Mouse (Mus musculus): ENCODE data around the gene Mrpl41.
"Not testable (repeated sequence)": the region's sequence is repeated elsewhere in the genome, so short reads cannot be mapped to it uniquely, and the experiment has no call there.

The Mrpl41 gene

GRCm38 (mm10) chr2:24974906-24975703 is at the start of gene Mrpl41:
TSS of gene Mrpl41 (minus strand) at chr2:24975098.
- DNase-seq (ENCODE audit: low spot score in 2 of 2): peak; percentile 96

DNA sequence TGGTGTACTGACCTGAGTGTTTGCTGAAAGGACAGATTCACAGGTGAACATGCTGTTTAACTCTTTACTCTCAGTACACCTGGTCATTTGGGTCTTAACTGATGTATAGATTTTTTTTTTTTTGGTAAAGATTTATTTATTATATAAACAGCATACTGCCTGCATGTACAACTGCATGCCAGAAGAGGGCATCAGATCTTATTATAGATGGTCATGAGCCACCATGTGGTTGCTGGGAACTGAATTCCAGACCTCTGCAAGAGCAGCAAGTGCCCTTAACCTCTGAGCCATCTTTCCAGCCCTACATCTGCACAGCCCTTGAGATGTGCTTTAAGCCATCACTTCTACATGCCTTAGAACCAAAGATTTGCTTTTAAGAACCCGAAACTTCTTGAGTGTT is 47.8 kb upstream of the Mrpl41 start:
- DNase-seq (ENCODE audit: low spot score in 2 of 2): no peak

GRCm38 (mm10) chr2:25008250-25008649 is 33.4 kb upstream of the Mrpl41 start:
- DNase-seq (ENCODE audit: low spot score in 2 of 2): no peak

DNA sequence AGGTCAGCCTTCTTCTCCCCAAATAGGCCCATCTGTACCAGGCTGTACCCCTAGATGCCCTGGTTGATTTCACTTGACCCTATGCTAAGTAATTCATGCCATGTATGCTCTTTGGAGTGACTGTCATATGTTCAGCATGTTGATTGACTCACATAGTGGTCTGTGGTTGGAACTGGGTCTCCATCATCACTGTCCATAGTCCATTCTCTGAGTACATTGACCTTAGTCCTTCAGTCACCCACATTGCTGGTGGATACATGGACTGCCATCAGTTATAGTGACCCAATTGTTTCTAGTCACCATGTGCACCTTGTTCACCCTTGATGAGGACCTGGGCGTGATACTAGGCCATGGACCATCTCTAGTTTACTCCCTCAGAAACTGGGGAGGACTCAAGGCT is 31.9 kb upstream of the Mrpl41 start:
- no peak for DNase-seq (ENCODE audit: low spot score in 2 of 2)

DNA sequence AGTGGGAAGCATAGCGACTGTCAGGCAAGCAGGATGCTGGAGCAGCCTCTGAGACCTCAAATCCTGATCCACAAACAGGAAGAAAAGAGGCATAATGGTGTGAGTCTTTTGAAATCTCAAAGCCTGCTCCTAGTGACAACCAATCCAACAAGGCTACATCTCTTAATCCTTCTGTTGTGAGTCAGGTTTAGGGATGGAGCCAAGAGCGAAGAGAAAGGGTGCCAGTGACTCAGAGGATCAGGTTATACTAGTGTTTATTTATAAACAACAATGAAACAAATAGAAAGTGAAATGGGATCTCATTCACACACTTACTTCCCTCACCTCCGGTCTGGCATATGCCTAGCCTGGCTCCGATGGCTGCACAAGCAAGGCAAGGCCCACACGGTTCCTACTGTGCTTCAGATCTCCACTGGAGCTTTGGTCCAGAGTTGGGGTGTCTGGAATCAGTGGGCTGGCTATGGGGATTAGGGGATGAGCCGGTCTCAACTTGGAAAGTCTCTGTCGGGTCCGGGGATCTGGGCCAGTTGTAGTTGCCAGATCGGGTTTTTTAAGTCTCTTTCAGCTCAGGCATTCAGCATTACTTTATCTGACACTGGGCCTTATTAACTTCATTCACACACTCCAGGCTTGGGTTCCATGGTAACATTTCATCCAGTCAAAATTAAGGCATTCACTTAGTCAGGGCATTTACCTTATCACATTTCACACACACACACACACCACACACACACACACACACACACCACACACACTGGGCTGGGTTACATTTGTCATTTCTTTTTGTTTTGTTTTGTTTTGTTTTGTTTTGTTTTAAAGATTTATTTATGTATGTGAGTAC is 29.3 kb upstream of the Mrpl41 start:
- DNase-seq (ENCODE audit: low spot score in 2 of 2): no peak

DNA sequence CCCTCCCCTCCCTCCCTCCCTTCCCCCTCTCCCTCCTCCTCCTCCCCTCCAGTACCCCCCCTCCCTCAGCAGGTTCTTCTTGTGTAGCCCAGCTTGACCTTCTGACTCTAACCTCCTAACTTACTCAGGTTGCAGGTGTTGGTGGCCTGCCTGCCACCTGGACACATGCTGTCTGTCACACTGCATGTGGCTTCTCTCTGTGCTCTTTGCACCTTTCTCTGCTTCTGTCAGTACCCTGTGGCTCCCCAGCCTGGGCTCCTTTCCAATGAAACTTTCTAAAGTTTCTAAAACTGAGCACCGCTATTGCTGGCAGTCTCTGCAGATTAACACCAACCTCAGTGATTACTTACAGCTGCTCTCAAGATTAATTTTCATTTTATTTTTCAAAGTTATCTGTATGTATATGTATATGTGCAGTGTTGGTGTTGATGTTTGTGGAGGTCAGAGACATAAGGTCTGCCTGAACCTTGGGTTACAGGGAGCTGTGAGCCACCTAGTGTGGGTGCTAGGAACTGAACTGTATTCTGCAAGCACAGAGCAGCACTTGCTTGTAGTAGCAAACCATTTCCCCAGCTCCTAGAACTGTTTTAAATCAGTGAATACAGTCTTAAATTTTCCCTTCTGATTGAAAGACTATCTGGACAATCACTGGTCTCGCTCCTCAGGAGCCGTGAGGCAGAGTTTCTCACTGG is 25.8 kb upstream of the Mrpl41 start:
- peak in 1 of 2 experiments; percentile 24 for DNase-seq (ENCODE audit: low spot score in 2 of 2)

GRCm38 (mm10) chr2:24996471-24996870 is 21.6 kb upstream of the Mrpl41 start:
- DNase-seq (ENCODE audit: low spot score in 2 of 2): no peak

DNA sequence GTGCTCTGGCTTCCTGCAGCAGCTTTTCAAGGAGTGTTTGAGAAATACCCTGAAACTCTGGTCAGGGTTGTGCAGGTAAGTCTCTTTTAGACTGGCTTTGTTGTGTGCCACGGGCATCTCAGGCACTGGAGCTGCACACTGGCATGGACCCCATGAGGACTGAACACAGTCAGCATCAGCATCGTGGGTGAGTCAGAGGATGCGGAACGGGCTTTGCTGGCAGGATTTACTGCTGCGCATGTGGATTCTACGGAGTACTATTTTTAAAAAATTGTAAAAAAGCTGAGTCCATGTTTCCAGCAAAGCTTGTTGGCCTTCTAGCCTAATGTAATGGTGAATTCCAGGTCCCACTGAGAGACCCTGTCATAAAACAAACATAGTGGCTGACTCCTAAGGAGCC is 20.4 kb upstream of the Mrpl41 start:
- DNase-seq (ENCODE audit: low spot score in 2 of 2): no peak

GRCm38 (mm10) chr2:24987762-24988161 is 12.9 kb upstream of the Mrpl41 start:
- no peak for DNase-seq (ENCODE audit: low spot score in 2 of 2)

GRCm38 (mm10) chr2:24976960-24977359 is 2.1 kb upstream of the Mrpl41 start:
- peak; percentile 28 to 48 for DNase-seq (ENCODE audit: low spot score in 2 of 2)

GRCm38 (mm10) chr2:24975704-24976297 is 903 bp upstream of the Mrpl41 start, which contains the start of gene Pnpla7:
TSS of gene Pnpla7 (plus strand) at chr2:24976033.
- peak; percentile 87 to 90 for DNase-seq (ENCODE audit: low spot score in 2 of 2)

DNA sequence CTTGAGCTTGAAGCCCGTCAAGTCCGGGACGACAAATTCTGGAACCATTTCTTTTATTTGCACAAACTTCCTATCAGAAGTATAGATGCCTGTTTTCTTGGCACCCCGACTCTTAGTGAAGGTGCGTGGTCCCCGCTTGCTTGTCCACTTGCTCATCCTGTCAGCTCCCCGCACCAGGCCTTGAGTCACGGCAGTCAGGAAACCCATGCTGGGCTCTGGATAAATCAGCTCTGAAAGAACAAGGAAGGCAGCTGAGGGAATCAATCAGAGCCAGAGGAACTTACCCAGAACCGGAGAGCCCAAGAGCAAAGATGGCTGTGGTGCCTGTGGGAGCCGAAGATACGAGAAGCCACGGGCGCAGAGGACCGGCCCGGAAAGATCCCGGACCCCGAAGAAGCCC is 446 bp downstream of the Mrpl41 start:
- DNase-seq (ENCODE audit: low spot score in 2 of 2): not testable (repeated sequence)

- DNase-seq (ENCODE audit: low spot score in 2 of 2): no peak
Observed at GRCm38 (mm10) chr2:24970386-24970785, 4.5 kb downstream of the Mrpl41 start.

- DNase-seq (ENCODE audit: low spot score in 2 of 2): peak; percentile 79 to 86
Observed at GRCm38 (mm10) chr2:24962304-24963000, 12.4 kb downstream of the Mrpl41 start, which contains the start of gene Dph7. TSS of gene Dph7 (plus strand) at chr2:24962400.

DNA sequence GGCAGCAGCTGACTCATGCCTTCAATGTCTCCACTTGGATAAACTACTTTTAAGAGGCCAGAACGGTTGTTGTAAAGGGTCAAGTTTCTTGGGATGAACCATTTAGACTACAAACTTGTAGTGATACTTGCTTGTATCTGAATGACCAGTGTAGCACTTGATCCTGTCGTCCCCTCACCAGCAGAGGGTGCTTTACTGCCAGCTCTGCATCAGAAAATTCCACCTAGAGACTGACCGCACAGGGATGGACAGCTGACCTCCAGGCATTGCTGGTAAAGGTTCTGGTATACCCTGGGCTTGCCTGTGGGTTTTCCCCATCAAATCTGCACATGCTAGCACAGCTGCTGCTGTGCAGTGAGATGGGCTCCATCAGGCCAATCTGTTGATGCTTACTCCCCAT is 14.0 kb downstream of the Mrpl41 start:
- no peak for DNase-seq (ENCODE audit: low spot score in 2 of 2)

DNA sequence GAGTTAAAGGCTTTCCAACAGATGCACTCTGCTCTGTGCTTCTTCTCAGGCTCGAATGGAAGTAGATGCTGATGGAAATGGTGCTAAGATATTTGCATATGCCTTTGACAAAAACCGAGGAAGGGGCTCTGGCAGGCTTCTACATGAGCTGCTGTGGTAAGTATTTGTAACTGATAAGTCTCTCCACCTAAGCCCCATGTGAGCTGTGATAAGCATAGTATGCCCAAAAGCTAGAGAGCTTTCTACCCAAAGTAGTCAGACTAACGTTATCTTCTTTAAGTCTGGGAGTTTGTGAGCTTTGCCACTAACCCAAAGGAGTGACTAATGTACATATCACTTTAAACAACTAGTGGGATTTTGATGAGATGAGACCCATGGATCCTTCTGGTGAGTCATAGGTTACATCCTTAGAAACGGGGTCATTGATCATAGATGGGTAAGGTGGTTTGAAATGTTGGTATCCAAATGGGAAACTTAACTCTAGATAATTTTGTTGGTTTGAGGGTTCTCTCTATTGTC is 22.3 kb downstream of the Mrpl41 start:
- DNase-seq (ENCODE audit: low spot score in 2 of 2): no peak

GRCm38 (mm10) chr2:24950189-24950535 is 24.7 kb downstream of the Mrpl41 start:
- peak in 1 of 2 experiments; percentile 5 for DNase-seq (ENCODE audit: low spot score in 2 of 2)

GRCm38 (mm10) chr2:24949421-24950188 is 25.3 kb downstream of the Mrpl41 start, which contains the start of gene Zmynd19:
TSS of gene Zmynd19 (plus strand) at chr2:24949792.
- peak; percentile 95 to 97 for DNase-seq (ENCODE audit: low spot score in 2 of 2)

DNA sequence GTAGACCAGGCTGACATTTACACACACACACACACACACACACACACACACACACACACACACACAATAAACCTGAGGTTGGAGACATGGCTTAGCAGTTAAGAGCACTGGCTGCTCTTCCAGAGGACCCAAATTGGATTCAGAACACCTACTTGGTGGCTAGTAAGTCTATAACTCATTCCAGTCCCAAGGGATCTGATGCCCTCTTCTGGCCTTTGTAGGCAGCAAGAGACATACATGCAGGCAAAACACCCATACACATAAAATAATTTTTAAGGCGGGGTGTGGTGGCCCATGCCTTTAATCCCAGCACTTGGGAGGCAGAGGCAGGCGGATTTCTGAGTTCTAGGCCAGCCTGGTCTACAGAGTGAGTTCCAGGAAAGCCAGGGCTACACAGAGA is 30.6 kb downstream of the Mrpl41 start:
- peak in 1 of 2 experiments; percentile 35 for DNase-seq (ENCODE audit: low spot score in 2 of 2)

DNA sequence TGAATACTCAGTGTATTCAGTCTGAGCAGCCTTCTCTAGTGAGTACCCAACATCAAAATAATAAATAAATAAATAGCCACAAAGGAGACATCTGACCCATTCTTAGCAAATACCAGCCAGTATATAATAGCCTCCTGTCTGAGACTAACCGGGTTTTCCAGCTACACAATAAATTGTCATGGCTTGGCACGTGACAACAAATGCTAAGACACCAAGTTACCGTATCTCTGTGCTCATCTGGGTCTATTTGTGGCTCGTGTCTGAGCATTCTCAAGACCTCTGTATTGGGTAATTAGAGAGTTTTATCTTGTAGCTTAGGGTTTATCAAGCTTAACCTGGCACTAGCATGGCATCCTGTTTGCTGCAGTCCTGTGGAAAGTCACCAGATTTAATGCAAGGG is 32.8 kb downstream of the Mrpl41 start:
- no peak for DNase-seq (ENCODE audit: low spot score in 2 of 2)

Measured in natural killer cell, adult 2 months (primary cell).